Mouse (Mus musculus): ENCODE data around the gene Gm20850. TPM values are rescaled to one million over a fixed set of nuclear protein-coding genes. Genes with fewer than 3 reads are reported as not detected.
"Not testable (repeated sequence)": the region's sequence is repeated elsewhere in the genome, so short reads cannot be mapped to it uniquely, and the experiment has no call there.

The Gm20850 gene
- polyA plus RNA-seq (2016; fragmentation: Nextera tagmentation; extraction: Ambion mirVana) = not detected in 2 replicates

- H3K27ac ChIP-seq; H3K36me3 ChIP-seq; H3K27me3 ChIP-seq; H3K9me3 ChIP-seq; H3K4me1 ChIP-seq; H3K4me2 ChIP-seq (replicated peaks); H3K4me3 ChIP-seq; H3K9ac ChIP-seq; ATAC-seq (ENCODE audit: insufficient number of reproducible peaks, insufficient read depth, low FRiP score, low TSS enrichment): not testable (repeated sequence)
- WGBS = no CpG with 5 or more reads among the region's 6 CpGs
Observed at GRCm38 (mm10) chrY:75715022-75715421, at the start of gene Gm20850. Gene Gm20850 (plus strand): TSS chrY:75715322.

Data from embryonic facial prominence, embryonic 12.5 days (tissue).